Mouse (Mus musculus) brain, embryonic 14.5 days (tissue): Measurements from ENCODE around the gene Ppp4r3b. TPM values are rescaled to one million over a fixed set of nuclear protein-coding genes. Genes with fewer than 3 reads are reported as not detected.

Experiments
- DNase-seq: peaks from one replicate; pipeline ENCODE4 v3.0.0-alpha.2; 2011; ENCODE audit warnings: low read depth
- CTCF ChIP-seq: fragments of 200-500 bp; IDR thresholded peaks from 2 replicates; pipeline ENCODE4 v1.5.1; 2012; ENCODE audit warnings: inconsistent platforms, mild to moderate bottlenecking, moderate library complexity, borderline replicate concordance; ENCODE audit not compliant: insufficient read depth, insufficient read length; ENCODE audit errors: extremely low read depth
- POLR2A ChIP-seq: fragments of 200-500 bp; IDR thresholded peaks from 2 replicates; pipeline ENCODE4 v1.6.1; 2012; ENCODE audit warnings: mild to moderate bottlenecking, inconsistent platforms, borderline replicate concordance; ENCODE audit not compliant: poor library complexity, insufficient read depth, insufficient read length, severe bottlenecking; ENCODE audit errors: extremely low read depth
- polyA plus RNA-seq: library from polyadenylated mRNA; depleted of rRNA; stranded (reverse); fragments of >200 nt; gene quantifications from 2 replicates; pipeline ENCODE4 v1.2.3, GENCODE M21; 2012; rRNA removed

Ppp4r3b gene
- polyA plus RNA-seq, 1 experiment, result 23.4 TPM

- TF ChIP-seq CTCF, result no peak
- TF ChIP-seq POLR2A, result no peak
- no peak for DNase-seq
These were observed 65.9 kb downstream of the Ppp4r3b start for GRCm38 (mm10) chr11:29238551-29238950.

GRCm38 (mm10) chr11:29239353-29239752 is 66.7 kb downstream of the Ppp4r3b start:
- DNase-seq, result no peak
- no peak for TF ChIP-seq POLR2A
- TF ChIP-seq CTCF, result no peak

DNA sequence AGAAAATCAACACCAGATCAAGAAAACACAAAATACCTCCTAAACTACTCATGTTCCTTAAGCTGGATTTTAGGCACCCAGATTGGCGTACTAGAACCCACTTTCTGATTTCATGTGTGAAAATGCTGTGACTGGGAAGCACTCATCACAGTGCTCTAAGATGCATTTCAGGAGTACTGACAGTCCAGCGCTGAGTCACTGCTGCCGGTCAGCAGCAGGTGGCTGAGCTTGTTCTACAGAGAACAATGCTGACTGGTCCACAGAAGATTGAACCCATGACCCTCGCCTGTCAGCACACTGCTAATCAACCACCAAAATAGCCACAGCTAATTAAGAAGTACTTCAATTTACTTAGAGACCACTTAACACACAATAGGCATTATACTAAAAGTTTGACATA is 69.3 kb downstream of the Ppp4r3b start:
- TF ChIP-seq CTCF (no peak), POLR2A (no peak)
- DNase-seq, result no peak

DNA sequence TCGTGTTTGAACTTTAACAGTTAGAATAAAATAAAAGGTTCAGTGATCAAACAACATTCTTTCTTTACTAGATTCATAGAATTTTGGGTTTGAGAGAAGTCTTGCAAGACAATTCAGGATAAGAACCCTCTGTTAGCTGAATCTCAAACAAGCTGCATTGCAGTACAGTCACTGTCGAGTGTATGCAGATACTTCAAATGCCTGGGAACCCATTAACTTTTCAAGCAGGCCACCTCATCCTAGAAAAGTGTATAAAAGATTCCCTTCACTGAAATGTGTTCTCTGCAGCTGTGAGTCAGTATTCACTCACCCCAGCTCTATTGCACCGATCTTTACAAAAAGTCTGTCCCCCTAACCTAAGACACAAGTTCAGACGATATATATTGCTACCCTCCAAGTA is 73.3 kb downstream of the Ppp4r3b start:
- TF ChIP-seq CTCF (no peak), POLR2A (no peak)
- DNase-seq, result no peak

- peak; percentile 6; the same call in 1 of the 2 replicates for TF ChIP-seq POLR2A
- TF ChIP-seq CTCF, result no peak
- peak; percentile 99 for DNase-seq
These were observed 74.4 kb downstream of the Ppp4r3b start, which contains the start of gene Cfap36 for GRCm38 (mm10) chr11:29246883-29247650. TSS of gene Cfap36 (minus strand) at chr11:29247409.

GRCm38 (mm10) chr11:29247725-29248124 is 75.0 kb downstream of the Ppp4r3b start:
- DNase-seq, result no peak
- no peak for TF ChIP-seq CTCF
- TF ChIP-seq POLR2A, result no peak

GRCm38 (mm10) chr11:29248386-29248785 is 75.7 kb downstream of the Ppp4r3b start:
- no peak for DNase-seq
- TF ChIP-seq POLR2A (no peak), CTCF (no peak)

GRCm38 (mm10) chr11:29254643-29255042 is 82.0 kb downstream of the Ppp4r3b start:
- DNase-seq, result no peak
- no peak for TF ChIP-seq CTCF
- TF ChIP-seq POLR2A, result no peak

DNA sequence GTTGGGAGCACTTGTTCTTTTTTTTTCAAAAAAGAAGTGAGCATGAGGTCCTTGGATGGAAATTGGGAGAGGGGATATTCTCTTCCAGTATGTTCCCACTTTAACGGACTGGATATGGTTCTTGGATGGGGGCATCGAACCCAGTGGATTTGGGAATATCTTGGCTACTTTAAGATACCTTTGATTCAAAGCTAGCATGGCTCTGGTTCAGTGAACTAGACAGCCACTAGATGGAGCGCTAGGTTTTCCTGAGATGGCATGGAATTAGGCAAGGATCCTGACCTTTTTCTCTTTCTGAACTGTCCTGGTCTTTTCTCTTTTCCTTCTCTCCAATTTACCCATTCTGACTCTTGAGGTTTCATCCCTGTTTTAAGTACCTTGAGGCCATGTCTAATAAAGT is 95.1 kb downstream of the Ppp4r3b start:
- DNase-seq, result peak; percentile 74
- TF ChIP-seq CTCF (peak; percentile 76; the same call in 1 of the 2 replicates), POLR2A (no peak)

Other genes with a start within 250 kb of the Ppp4r3b start
- gene Pnpt1, start 42.1 kb upstream of the Ppp4r3b start, polyA plus RNA-seq, result 18.4 and 25.8 TPM in 2 replicates
- gene Cfap36, start 74.5 kb downstream of the Ppp4r3b start, polyA plus RNA-seq, result 29.8 and 44.8 TPM in 2 replicates
- 26.2 and 31.7 TPM in 2 replicates for gene Ccdc88a, start 200.8 kb downstream of the Ppp4r3b start, polyA plus RNA-seq